ENCODE assay signal across 8 mouse cellular contexts in the genomic region with DNA sequence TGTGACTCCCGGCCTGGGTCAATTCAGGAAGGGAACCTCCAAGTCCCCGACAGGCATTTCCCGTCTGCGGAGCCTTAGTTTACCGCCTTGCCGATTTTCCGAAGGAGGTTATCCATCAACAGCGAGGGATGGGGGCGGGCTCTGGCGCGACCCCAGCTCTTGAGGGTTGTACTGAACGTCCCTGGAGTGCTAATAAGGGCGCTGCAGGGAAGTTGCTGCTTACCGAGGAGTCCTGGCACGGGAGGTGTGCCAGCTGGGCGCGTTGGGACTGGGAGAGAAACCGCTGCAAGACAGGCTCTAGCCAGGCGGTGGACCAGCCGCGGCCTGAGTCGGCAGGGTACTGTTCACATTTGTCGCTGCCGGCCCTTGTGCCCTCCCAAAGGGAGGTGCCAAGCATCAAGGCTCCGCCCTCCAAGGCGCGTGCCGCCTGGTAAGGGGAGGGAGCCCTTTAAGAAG. TPM values are rescaled to one million over a fixed set of nuclear protein-coding genes. Genes with fewer than 3 reads are reported as not detected.
DNase-seq lines count a peak whose midpoint lies in the region; ATAC-seq and TF ChIP-seq lines count a peak whose summit lies in the region.

No protein-coding gene starts in this region.

- DNase-seq in c-Kit-positive CD71-negative TER-119-negative erythroid progenitor cells, embryonic 14.5 days (ENCODE audit: low read depth): peak; percentile 85
- DNase-seq in forebrain, embryonic 10.5 days (ENCODE audit: extremely low spot score, low spot score): peak; percentile 86
- peak; percentile 91 to 93 for DNase-seq in kidney, postnatal 36 days
- DNase-seq in stomach, postnatal 0 days (ENCODE audit: low spot score): peak; percentile 86

- peaks cover 51% of the 10 kb centered on the region for H3K4me1 ChIP-seq in E14TG2a.4 (replicated peaks; ENCODE audit: low read depth, low read length)
- peaks cover 36% of the 10 kb centered on the region for H3K4me1 ChIP-seq in forebrain, embryonic 10.5 days
- peaks cover 31% of the 10 kb centered on the region for H3K4me1 ChIP-seq in heart, embryonic 16.5 days (ENCODE audit: control insufficient read depth, insufficient read depth, low read length)
- H3K4me1 ChIP-seq in liver, embryonic 16.5 days (ENCODE audit: control insufficient read depth, low read depth, low read length): peaks cover 15% of the 10 kb centered on the region
- H3K4me1 ChIP-seq in neural tube, embryonic 12.5 days: peaks cover 15% of the 10 kb centered on the region
- H3K4me1 ChIP-seq in stomach, postnatal 0 days (replicated peaks; ENCODE audit: control insufficient read depth, insufficient read depth): peaks cover 5% of the 10 kb centered on the region; the same call in 1 of the 2 replicates

- H3K4me3 ChIP-seq in E14TG2a.4 (replicated peaks; ENCODE audit: low read length): peak overlapping the region; percentile 99
- H3K4me3 ChIP-seq in forebrain, embryonic 10.5 days: peak overlapping the region; percentile 78
- H3K4me3 ChIP-seq in heart, embryonic 16.5 days (ENCODE audit: low read length): peak overlapping the region; percentile 75
- peak overlapping the region; percentile 76 for H3K4me3 ChIP-seq in liver, embryonic 16.5 days (ENCODE audit: low read depth, low read length)
- peak overlapping the region; percentile 75 for H3K4me3 ChIP-seq in neural tube, embryonic 12.5 days
- H3K4me3 ChIP-seq in stomach, postnatal 0 days (ENCODE audit: low read depth, low read length): peak overlapping the region; percentile 53

- H3K9ac ChIP-seq in heart, embryonic 16.5 days (ENCODE audit: low read length): peak overlapping the region; percentile 78
- peak overlapping the region; percentile 71 for H3K9ac ChIP-seq in liver, embryonic 16.5 days (ENCODE audit: low read depth, low read length)
- peak overlapping the region; percentile 65 for H3K9ac ChIP-seq in neural tube, embryonic 12.5 days
- H3K9ac ChIP-seq in stomach, postnatal 0 days (ENCODE audit: low read length): peak overlapping the region; percentile 57

- peak; percentile 79 for ATAC-seq in heart, embryonic 16.5 days (replicated peaks; ENCODE audit: extremely low read depth, insufficient read depth, low FRiP score)
- ATAC-seq in liver, embryonic 16.5 days (ENCODE audit: low read depth): peak; percentile 75
- ATAC-seq in neural tube, embryonic 12.5 days (ENCODE audit: low FRiP score, low read depth): peak; percentile 83
- peak; percentile 79 for ATAC-seq in stomach, postnatal 0 days (ENCODE audit: low FRiP score, low TSS enrichment)

- no peak for TF ChIP-seq EP300 in stomach, postnatal 0 days (optimal IDR thresholded peaks at IDR 0.05)

- peak overlapping the region; percentile 91 for H3K27ac ChIP-seq in forebrain, embryonic 10.5 days
- H3K27ac ChIP-seq in heart, embryonic 16.5 days (ENCODE audit: low read length): peak overlapping the region; percentile 76
- peak overlapping the region; percentile 80 for H3K27ac ChIP-seq in liver, embryonic 16.5 days (ENCODE audit: low read length)
- H3K27ac ChIP-seq in neural tube, embryonic 12.5 days: peak overlapping the region; percentile 66
- peak overlapping the region; percentile 76 for H3K27ac ChIP-seq in stomach, postnatal 0 days (replicated peaks)

- WGBS in forebrain, embryonic 10.5 days: under 1% methylated on average over 28 of the region's 28 CpGs
- under 1% methylated on average over 28 of the region's 28 CpGs for WGBS in heart, embryonic 16.5 days
- under 1% methylated on average over 28 of the region's 28 CpGs for whole genome bisulfite sequencing in liver, embryonic 16.5 days (ENCODE audit: insufficient replicate concordance)
- WGBS in neural tube, embryonic 12.5 days: under 1% methylated on average over 28 of the region's 28 CpGs
- under 1% methylated on average over 28 of the region's 28 CpGs for WGBS in stomach, postnatal 0 days

- H3K4me2 ChIP-seq in heart, embryonic 16.5 days (ENCODE audit: low read depth, low read length): peak overlapping the region; percentile 98
- peak overlapping the region; percentile 99 for H3K4me2 ChIP-seq in liver, embryonic 16.5 days (ENCODE audit: low read depth, low read length)
- H3K4me2 ChIP-seq in neural tube, embryonic 12.5 days (replicated peaks): peak overlapping the region; percentile 90
- H3K4me2 ChIP-seq in stomach, postnatal 0 days (replicated peaks; ENCODE audit: low read depth): peak overlapping the region; percentile 65

- H3K9me3 ChIP-seq in E14TG2a.4 (ENCODE audit: low read length): no peaks in the 10 kb centered on the region
- no peaks in the 10 kb centered on the region for H3K9me3 ChIP-seq in forebrain, embryonic 10.5 days
- no peaks in the 10 kb centered on the region for H3K9me3 ChIP-seq in heart, embryonic 16.5 days (replicated peaks; ENCODE audit: control insufficient read depth, low read length)
- H3K9me3 ChIP-seq in liver, embryonic 16.5 days (replicated peaks; ENCODE audit: control insufficient read depth, low read length): no peaks in the 10 kb centered on the region
- H3K9me3 ChIP-seq in neural tube, embryonic 12.5 days: no peaks in the 10 kb centered on the region
- no peaks in the 10 kb centered on the region for H3K9me3 ChIP-seq in stomach, postnatal 0 days (ENCODE audit: control insufficient read depth, low read length)

- H3K27me3 ChIP-seq in E14TG2a.4 (ENCODE audit: insufficient read depth, low read length): peaks cover 11% of the 10 kb centered on the region
- peaks cover 18% of the 10 kb centered on the region for H3K27me3 ChIP-seq in forebrain, embryonic 10.5 days (ENCODE audit: poor library complexity, severe bottlenecking)
- H3K27me3 ChIP-seq in heart, embryonic 16.5 days (ENCODE audit: control insufficient read depth, insufficient read depth, low read length): no peaks in the 10 kb centered on the region; the same call in 1 of the 2 replicates
- no peaks in the 10 kb centered on the region for H3K27me3 ChIP-seq in liver, embryonic 16.5 days (ENCODE audit: control insufficient read depth, insufficient read depth, low read depth, low read length)
- no peaks in the 10 kb centered on the region for H3K27me3 ChIP-seq in neural tube, embryonic 12.5 days (replicated peaks)
- no peaks in the 10 kb centered on the region for H3K27me3 ChIP-seq in stomach, postnatal 0 days (ENCODE audit: control insufficient read depth, insufficient read depth, low read length)

- no peak for TF ChIP-seq CTCF in E14TG2a.4 (conservative IDR thresholded peaks at IDR 0.05; ENCODE audit: low read length)
- no peak; the same call in 1 of the 2 replicates for TF ChIP-seq CTCF in stomach, postnatal 0 days (IDR thresholded peaks at IDR 0.05; ENCODE audit: low read depth)

- peaks cover 38% of the 10 kb centered on the region for H3K36me3 ChIP-seq in E14TG2a.4 (ENCODE audit: insufficient read depth, low read length)
- peaks cover 29% of the 10 kb centered on the region for H3K36me3 ChIP-seq in forebrain, embryonic 10.5 days (replicated peaks)
- no peaks in the 10 kb centered on the region for H3K36me3 ChIP-seq in heart, embryonic 16.5 days (ENCODE audit: control insufficient read depth, insufficient read depth)
- H3K36me3 ChIP-seq in liver, embryonic 16.5 days (ENCODE audit: control insufficient read depth, insufficient read depth): no peaks in the 10 kb centered on the region
- H3K36me3 ChIP-seq in neural tube, embryonic 12.5 days: peaks cover 35% of the 10 kb centered on the region
- no peaks in the 10 kb centered on the region for H3K36me3 ChIP-seq in stomach, postnatal 0 days (ENCODE audit: control insufficient read depth, insufficient read depth, low read length)

RNA-seq across cellular contexts. Expression of gene Slc26a6, which starts 1.2 kb away (rescaled TPM):
- polyA plus RNA-seq in forebrain, embryonic 10.5 days (2016; fragmentation: Nextera tagmentation; extraction: Ambion mirVana): 11.5 and 11.6 TPM in 2 replicates
- 7.6 and 7.8 TPM in 2 replicates for polyA plus RNA-seq in heart, embryonic 16.5 days (2015; fragmentation: Nextera tagmentation; extraction: Ambion mirVana)
- polyA plus RNA-seq in liver, embryonic 16.5 days (2015; fragmentation: Nextera tagmentation; extraction: Ambion mirVana): 4.8 and 4.9 TPM in 2 replicates
- polyA plus RNA-seq in neural tube, embryonic 12.5 days (2016; fragmentation: Nextera tagmentation; extraction: Ambion mirVana): 10.8 and 11.9 TPM in 2 replicates
- 8.0 and 8.2 TPM in 2 replicates for polyA plus RNA-seq in stomach, postnatal 0 days (2015; fragmentation: Nextera tagmentation; extraction: Ambion mirVana)

RNA-seq across cellular contexts. Expression of gene Celsr3, which starts 28.1 kb away (rescaled TPM):
- 1.5 and 2.1 TPM in 2 replicates for polyA plus RNA-seq in forebrain, embryonic 10.5 days (2016; fragmentation: Nextera tagmentation; extraction: Ambion mirVana)
- polyA plus RNA-seq in heart, embryonic 16.5 days (2015; fragmentation: Nextera tagmentation; extraction: Ambion mirVana): 0.05 and 0.13 TPM in 2 replicates
- polyA plus RNA-seq in liver, embryonic 16.5 days (2015; fragmentation: Nextera tagmentation; extraction: Ambion mirVana): 0.16 and 0.22 TPM in 2 replicates
- 12.1 and 14.3 TPM in 2 replicates for polyA plus RNA-seq in neural tube, embryonic 12.5 days (2016; fragmentation: Nextera tagmentation; extraction: Ambion mirVana)
- 0.15 and 0.22 TPM in 2 replicates for polyA plus RNA-seq in stomach, postnatal 0 days (2015; fragmentation: Nextera tagmentation; extraction: Ambion mirVana)

RNA-seq across cellular contexts. Expression of gene Nckipsd, which starts 46.1 kb away (rescaled TPM):
- 14.1 and 18.8 TPM in 2 replicates for polyA plus RNA-seq in forebrain, embryonic 10.5 days (2016; fragmentation: Nextera tagmentation; extraction: Ambion mirVana)
- 10.0 and 14.5 TPM in 2 replicates for polyA plus RNA-seq in heart, embryonic 16.5 days (2015; fragmentation: Nextera tagmentation; extraction: Ambion mirVana)
- 3.5 and 3.6 TPM in 2 replicates for polyA plus RNA-seq in liver, embryonic 16.5 days (2015; fragmentation: Nextera tagmentation; extraction: Ambion mirVana)
- polyA plus RNA-seq in neural tube, embryonic 12.5 days (2016; fragmentation: Nextera tagmentation; extraction: Ambion mirVana): 16.4 and 23.6 TPM in 2 replicates
- 7.9 and 8.5 TPM in 2 replicates for polyA plus RNA-seq in stomach, postnatal 0 days (2015; fragmentation: Nextera tagmentation; extraction: Ambion mirVana)

Comparison
In these comparisons a context has a peak if more than half of its experiments do, and no peak if none do; other contexts are left out.
1. Peak in every context shown above with its lines: DNase-seq, ATAC-seq, H3K4me3 ChIP-seq and H3K27ac ChIP-seq.